Mouse (Mus musculus): ENCODE results near the gene Ngef.
A peak's percentile ranks its signal among the peaks of the same experiment; 100 is the strongest.

Gene Ngef

GRCm38 (mm10) chr1:87562967-87563366, 10.7 kb downstream of the Ngef start:
- no peak for DNase-seq

- no peak for DNase-seq
Measured at GRCm38 (mm10) chr1:87553586-87553985, 20.1 kb downstream of the Ngef start.

- DNase-seq, result no peak
Measured at GRCm38 (mm10) chr1:87551008-87551407, 22.7 kb downstream of the Ngef start.

GRCm38 (mm10) chr1:87541614-87542013, 32.1 kb downstream of the Ngef start:
- peak; percentile 55 for DNase-seq

DNA sequence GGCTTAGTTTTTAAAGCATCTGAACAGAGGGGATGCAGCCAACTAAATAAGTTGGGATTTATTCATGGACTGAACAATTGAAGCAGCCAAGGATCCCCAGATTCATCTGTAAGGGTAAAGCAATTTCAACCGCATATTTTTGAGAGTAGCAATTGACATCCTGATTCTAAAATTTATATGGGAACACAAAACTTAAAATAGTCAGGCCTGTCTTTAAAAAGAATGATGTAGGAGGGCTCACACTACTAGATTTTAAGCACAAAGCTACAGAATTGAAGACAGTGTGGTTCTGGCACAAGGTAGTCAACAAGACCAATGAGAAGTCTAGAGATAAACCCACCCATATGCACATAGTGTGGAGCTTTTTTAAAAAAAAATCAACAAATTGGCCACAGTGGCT, 36.7 kb downstream of the Ngef start:
- DNase-seq, result no peak

GRCm38 (mm10) chr1:87534118-87534517, 39.6 kb downstream of the Ngef start:
- DNase-seq, result no peak

DNA sequence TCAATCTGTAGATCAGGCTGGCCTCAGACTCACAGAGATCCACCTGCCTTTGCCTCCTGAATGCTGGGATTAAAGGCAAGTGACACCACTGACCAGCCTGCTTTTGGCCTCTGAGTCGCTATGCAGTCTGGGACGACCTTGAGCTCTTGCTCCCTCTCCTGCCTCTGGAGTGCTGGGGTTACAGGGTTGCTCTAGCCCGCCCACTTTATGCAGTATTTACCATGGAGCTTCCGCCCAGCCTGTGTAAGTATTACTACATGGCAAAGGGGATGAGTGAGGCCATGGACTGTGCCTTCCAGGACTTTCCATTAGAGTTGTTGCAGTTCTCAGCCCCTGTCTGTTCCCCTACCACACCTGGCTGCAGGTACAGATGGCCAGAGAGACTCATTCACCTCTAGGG, 41.3 kb downstream of the Ngef start:
- DNase-seq, result no peak

DNA sequence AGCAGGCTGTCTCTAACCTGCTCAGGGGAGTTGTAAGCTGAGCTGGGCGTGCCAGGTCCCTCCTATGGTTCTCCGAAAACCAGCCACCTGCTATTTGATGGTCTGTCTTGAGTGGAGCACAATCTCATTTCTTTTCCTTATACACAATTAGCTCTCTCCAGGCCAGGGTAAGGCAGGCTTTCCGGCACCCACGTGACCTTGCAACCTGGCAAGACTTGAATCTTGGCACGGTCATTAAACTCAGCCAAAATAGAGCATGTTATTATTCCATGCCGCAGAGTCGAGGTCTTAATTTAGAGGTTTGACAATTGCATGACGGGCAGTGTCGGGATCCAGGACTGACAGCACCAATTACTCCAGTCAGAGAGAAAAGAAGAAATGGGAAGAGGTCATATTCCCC, 46.5 kb downstream of the Ngef start:
- DNase-seq, result no peak

- no peak for DNase-seq
Measured at GRCm38 (mm10) chr1:87525041-87525440, 48.6 kb downstream of the Ngef start.

GRCm38 (mm10) chr1:87521523-87521922, 52.1 kb downstream of the Ngef start:
- DNase-seq, result no peak

DNA sequence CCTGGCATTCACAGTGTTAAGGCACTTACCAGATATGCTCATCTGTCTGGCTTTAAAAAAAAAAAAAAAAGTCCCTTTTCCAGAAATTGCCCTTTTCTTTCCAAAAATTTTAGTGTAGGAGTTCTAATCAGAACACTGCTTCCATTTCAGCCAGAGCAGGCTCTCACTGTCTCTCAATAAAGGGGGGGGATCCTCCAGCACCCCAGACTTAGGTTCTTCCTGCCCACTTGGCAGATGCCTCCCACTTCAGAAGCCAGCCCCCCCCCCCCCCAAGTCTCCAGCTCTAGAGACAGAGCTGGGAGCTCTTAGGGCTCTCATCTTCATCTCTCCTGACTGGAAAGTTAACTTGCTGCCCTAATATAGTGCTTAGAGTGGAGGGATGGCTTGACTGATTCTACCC, 53.2 kb downstream of the Ngef start:
- no peak for DNase-seq

GRCm38 (mm10) chr1:87510845-87511244, 62.8 kb downstream of the Ngef start:
- no peak for DNase-seq

DNA sequence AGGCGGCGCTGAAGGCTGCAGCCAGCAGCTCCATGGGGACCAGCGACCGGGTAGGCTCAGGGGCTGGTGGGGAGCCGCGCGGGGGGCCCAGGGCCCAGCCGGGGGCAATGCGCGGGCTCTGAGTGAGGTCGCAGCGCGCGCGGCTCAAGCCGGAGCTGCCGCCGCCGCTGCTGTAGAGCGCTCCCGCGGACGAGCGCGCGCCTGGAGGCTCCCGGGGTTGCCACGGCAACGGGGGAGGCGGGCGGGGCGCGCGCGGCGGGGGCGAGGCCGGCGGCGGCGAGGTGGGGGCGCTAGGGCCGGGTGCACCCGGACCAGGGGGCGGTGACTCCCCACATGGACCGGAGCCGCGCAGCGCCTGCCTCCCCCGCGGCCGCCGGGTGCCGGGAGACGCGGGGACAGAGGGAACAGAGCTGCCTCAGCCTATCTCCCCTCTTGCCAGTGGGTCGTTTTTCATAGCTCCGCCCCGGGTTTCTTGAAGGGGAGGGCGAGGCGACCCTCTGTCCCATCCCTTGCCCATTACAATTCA, 63.4 kb downstream of the Ngef start:
- peak; percentile 76 for DNase-seq

GRCm38 (mm10) chr1:87509561-87510165, 64.0 kb downstream of the Ngef start, which contains the start of gene Neu2:
Neu2 (plus strand) TSS chr1:87509889.
- DNase-seq, result peak; percentile 58

DNA sequence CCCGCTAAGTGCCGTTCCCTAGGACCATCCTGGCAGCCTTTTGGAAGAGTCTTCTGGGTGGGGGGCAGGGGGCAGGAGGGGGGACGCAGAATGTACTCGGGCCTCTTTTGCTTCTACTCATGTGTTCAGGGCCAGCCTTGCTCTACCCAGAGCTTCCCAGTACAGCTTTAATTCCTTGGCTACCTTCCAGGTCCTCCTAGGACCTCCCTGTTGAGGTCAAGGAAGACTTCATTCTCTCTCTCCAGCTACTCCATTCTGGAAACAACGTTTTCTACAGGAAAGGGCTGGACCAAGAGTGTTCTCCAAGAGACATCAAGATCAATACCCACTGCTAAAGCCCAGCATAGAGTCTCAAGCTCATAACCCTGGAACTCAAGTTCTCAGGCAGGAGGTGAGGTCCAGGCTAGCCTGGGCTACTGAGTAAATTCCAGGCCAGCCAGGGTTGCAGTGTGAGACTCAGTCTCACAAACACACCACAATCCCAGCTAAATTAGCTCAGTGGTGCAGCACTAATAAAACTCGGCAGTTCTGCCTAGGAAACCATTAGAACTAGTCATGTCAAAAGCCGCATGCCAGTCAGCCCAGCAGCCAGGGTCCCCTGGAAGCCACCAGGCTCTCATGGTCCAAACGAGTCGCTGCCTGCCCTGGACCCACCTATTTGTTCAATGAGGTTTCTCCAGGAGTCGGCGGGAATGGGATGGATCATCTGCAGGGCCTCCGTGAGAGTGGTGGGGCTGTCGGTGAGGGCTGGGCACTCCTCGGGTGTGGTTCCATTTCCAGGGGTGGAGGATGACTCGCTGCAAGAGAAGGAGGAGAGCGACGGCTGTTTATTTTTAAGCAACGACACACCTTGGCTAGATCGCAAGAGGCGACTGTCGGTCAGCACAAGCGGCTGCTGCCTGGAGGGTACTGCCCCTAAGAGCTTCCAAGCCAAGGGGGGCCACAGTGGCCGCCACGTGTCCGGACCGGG, 64.8 kb downstream of the Ngef start:
- peak; percentile 28 for DNase-seq

DNA sequence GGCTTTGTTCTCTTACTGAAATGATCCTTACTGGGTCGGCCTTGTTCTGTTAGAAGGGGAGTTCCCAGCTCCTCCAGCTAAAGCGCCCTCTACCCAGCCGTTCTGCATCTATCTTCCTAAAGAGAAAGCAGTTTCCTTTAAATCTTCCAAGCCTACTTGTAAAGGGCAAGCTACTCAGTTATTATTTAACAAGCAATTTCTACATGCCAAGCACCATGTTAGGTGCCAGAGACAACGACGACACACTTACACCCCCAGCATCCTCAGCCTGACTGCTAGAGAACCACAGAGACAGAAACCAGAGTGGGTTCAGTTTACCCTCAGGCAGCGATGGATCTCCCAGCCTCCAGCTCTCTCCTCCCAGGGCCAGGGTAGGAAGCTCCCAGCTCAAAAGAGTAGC, 65.8 kb downstream of the Ngef start:
- DNase-seq, result peak; percentile 20

DNA sequence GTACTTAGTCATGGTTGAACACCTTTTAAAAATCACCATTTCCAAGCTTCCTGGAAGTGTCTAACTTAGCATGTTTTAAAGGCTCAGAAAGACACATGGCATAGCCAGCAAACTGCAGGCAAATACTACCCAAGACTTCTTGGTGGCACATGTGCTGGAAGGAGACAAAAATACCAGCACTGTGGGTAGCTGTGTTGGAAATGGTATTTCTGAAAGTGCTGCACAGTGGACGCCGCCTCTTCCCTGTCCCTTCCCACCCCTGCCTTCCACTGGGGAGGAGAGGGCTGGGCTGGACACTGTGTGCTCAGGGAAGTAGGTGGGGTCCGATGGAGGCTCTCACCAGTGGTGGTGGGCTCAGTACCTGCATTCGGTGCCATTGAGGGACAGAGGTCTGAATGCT, 68.1 kb downstream of the Ngef start:
- no peak for DNase-seq

GRCm38 (mm10) chr1:87493542-87493941, 80.1 kb downstream of the Ngef start:
- no peak for DNase-seq

DNA sequence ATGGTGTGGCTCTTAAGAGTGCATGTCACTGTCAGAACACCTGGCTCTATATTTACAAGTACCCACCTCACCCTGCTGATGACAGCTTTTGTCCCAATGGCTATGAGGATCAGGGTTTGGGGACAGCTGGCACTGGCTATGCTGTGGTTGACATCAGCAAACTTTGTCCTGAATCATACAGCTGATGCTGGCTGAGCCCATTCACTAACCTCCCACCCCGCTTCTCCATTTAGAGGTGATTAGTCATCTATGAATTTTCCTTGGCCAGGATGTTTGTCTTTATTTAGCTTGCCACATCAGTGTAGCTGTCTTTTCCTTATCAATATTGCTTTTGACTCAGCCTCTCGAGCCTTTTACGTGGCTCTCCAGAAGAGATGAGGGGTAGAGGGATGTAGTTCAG, 81.4 kb downstream of the Ngef start:
- no peak for DNase-seq

- no peak for DNase-seq
Measured at GRCm38 (mm10) chr1:87486386-87486785, 87.3 kb downstream of the Ngef start.

DNA sequence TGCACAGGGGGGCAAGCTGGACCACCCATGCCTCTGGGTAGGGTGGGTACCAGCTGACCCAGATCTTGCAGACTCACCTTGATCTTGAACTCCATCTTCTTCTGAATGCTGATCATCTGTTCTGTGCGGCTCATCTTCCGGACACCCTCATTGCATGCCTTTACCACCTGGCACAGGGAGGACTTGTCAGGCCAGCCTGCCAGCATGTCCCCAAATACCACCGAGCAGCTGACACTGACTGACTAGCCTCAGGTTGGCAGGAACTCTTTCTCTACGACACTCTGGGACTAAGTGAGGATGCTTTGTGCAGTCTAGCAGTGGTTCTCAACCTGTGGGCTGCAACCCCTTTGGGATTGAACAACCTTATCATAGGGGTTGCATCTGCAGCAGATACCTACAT, 91.1 kb downstream of the Ngef start:
- DNase-seq, result no peak

DNA sequence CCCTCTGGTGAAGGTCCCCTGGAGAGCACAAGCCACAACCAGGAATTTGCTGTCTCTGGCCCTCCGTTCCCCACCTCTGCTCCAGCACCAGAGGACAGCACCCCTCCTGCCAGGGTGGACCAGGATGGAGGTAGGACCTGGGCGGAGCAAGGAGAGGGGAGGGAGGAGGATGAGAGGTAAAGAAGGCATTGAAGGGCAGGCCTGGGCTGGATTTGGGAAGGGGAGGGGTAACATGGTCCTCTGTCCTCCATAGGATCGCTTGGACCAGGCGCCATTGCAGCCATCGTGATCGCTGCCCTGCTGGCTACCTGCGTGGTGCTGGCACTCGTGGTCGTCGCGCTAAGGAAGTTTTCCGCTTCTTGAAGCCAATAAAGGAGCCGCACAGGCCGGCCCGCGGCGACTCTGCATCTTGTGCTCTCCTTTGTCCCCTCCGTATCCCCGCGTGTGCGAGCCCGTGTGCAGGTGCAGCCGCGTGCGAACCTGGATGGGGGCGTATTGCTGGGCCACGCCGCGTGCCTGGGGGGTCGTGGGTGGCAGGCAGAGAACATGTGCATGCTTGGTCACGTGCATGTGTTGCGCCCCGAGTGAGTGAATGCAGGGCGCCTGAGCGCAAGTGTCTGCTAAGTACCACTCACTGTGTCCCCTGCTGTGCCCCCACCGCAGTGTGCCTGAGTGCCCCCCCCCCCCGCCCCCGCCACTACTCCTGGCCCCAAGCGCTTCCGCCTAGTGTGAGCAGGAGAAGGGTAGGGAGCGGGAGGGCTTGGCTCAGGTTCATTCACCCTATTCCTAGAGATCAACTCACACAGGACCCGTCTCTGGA, 98.4 kb downstream of the Ngef start:
- DNase-seq, result peak; percentile 16

DNA sequence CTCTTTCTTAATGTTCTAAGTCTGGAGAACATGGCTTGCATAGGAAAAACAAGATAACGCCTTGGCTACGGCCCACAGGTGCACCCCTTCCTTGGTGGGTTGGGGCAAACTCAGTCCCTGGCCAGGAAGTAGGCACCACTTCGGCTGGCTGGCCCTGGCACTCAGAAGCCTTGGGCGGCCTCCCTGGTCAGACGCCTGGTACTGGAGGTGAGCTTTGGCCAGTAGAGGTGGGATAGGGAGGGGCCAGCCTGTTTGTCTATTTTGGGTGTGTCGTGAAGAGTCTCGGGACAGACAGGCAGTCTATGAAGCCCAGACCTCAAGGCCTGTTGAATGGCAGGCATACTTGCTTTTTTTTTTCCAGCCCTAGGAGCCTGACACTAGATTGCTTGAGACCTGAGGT, 101.1 kb downstream of the Ngef start:
- peak; percentile 68 for DNase-seq

All from kidney, postnatal 14 days (tissue).